Mouse (Mus musculus): ENCODE results near the gene Mybphl. TPM values are rescaled to one million over a fixed set of nuclear protein-coding genes. Genes with fewer than 3 reads are reported as not detected.

Mybphl gene
- polyA plus RNA-seq, 1 experiment from 2014 or later: 40.7 TPM

GRCm38 (mm10) chr3:108411026-108411753, 46.5 kb downstream of the Mybphl start:
- peak overlapping the region; percentile 36; the same call in 1 of the 2 replicates for H3K27ac ChIP-seq (replicated peaks)
- peaks cover 19% of the 10 kb centered on the region for H3K27me3 ChIP-seq (replicated peaks)
- no peak for ATAC-seq (ENCODE audit: extremely low read depth, insufficient number of reproducible peaks, low FRiP score, low TSS enrichment)
- no peak overlapping the region for H3K4me2 ChIP-seq
- no peak overlapping the region for H3K4me3 ChIP-seq
- WGBS: 49% methylated on average over 5 of the region's 5 CpGs
- H3K36me3 ChIP-seq: peaks cover 22% of the 10 kb centered on the region
- H3K4me1 ChIP-seq: peaks cover 21% of the 10 kb centered on the region
- H3K9ac ChIP-seq: peak overlapping the region; percentile 50; the same call in 1 of the 2 replicates
- peaks cover 14% of the 10 kb centered on the region for H3K9me3 ChIP-seq

- 62% methylated on average over 8 of the region's 8 CpGs for WGBS
- H3K4me1 ChIP-seq: peaks cover 23% of the 10 kb centered on the region
- H3K9ac ChIP-seq: peak overlapping the region; percentile 50; the same call in 1 of the 2 replicates
- peak overlapping the region; percentile 36; the same call in 1 of the 2 replicates for H3K27ac ChIP-seq (replicated peaks)
- no peak overlapping the region for H3K4me2 ChIP-seq
- H3K4me3 ChIP-seq: no peak overlapping the region
- H3K9me3 ChIP-seq: peaks cover 14% of the 10 kb centered on the region
- H3K36me3 ChIP-seq: peaks cover 19% of the 10 kb centered on the region
- ATAC-seq (ENCODE audit: extremely low read depth, insufficient number of reproducible peaks, low FRiP score, low TSS enrichment): no peak
- H3K27me3 ChIP-seq (replicated peaks): peaks cover 25% of the 10 kb centered on the region
These were observed 47.0 kb downstream of the Mybphl start for GRCm38 (mm10) chr3:108411754-108412121.

- Histone ChIP-seq H3K9ac (no peak overlapping the region), H3K36me3 (peaks cover 19% of the 10 kb centered on the region), H3K4me1 (peaks cover 23% of the 10 kb centered on the region), H3K4me3 (no peak overlapping the region), H3K27me3 (replicated peaks) (peaks cover 39% of the 10 kb centered on the region), H3K9me3 (peaks cover 14% of the 10 kb centered on the region), H3K4me2 (no peak overlapping the region), H3K27ac (replicated peaks) (no peak overlapping the region)
- no peak for ATAC-seq (ENCODE audit: extremely low read depth, insufficient number of reproducible peaks, low FRiP score, low TSS enrichment)
- 91% methylated on average over 35 of the region's 35 CpGs for whole genome bisulfite sequencing
These were observed 49.1 kb downstream of the Mybphl start for GRCm38 (mm10) chr3:108413634-108414360.

- H3K4me2 ChIP-seq: peak within 1 kb of the TSS; percentile 100
- H3K9me3 ChIP-seq: peaks cover 14% of the 10 kb centered on the region
- H3K27ac ChIP-seq (replicated peaks): no peak within 1 kb of the TSS
- H3K4me3 ChIP-seq: peak within 1 kb of the TSS; percentile 79
- peaks cover 23% of the 10 kb centered on the region for H3K4me1 ChIP-seq
- peak within 1 kb of the TSS; percentile 87 for H3K9ac ChIP-seq
- H3K27me3 ChIP-seq (replicated peaks): peaks cover 47% of the 10 kb centered on the region
- no peak for ATAC-seq (ENCODE audit: extremely low read depth, insufficient number of reproducible peaks, low FRiP score, low TSS enrichment)
- 6% methylated on average over 57 of the region's 67 CpGs for WGBS
- peaks cover 19% of the 10 kb centered on the region for H3K36me3 ChIP-seq
These were observed 50.4 kb downstream of the Mybphl start, which contains the start of gene Celsr2 for GRCm38 (mm10) chr3:108414857-108415830. Gene Celsr2, minus strand, starts transcription at chr3:108415552.

- peak; percentile 60; the same call in 1 of the 2 replicates for ATAC-seq (ENCODE audit: extremely low read depth, insufficient number of reproducible peaks, low FRiP score, low TSS enrichment)
- Histone ChIP-seq H3K36me3 (peaks cover 19% of the 10 kb centered on the region), H3K9me3 (peaks cover 14% of the 10 kb centered on the region), H3K4me2 (peak overlapping the region; percentile 100), H3K27me3 (replicated peaks) (peaks cover 47% of the 10 kb centered on the region), H3K4me1 (peaks cover 22% of the 10 kb centered on the region), H3K4me3 (peak overlapping the region; percentile 79), H3K9ac (peak overlapping the region; percentile 87), H3K27ac (replicated peaks) (no peak overlapping the region)
- WGBS: under 1% methylated on average over 48 of the region's 48 CpGs
These were observed 51.1 kb downstream of the Mybphl start for GRCm38 (mm10) chr3:108415831-108416223.

- peak overlapping the region; percentile 19; the same call in 1 of the 2 replicates for H3K9ac ChIP-seq
- no peak overlapping the region for H3K4me3 ChIP-seq
- ATAC-seq (ENCODE audit: extremely low read depth, insufficient number of reproducible peaks, low FRiP score, low TSS enrichment): no peak
- WGBS: 36% methylated on average over 6 of the region's 6 CpGs
- peaks cover 20% of the 10 kb centered on the region for H3K27me3 ChIP-seq (replicated peaks)
- no peaks in the 10 kb centered on the region for H3K9me3 ChIP-seq
- peaks cover 17% of the 10 kb centered on the region for H3K4me1 ChIP-seq
- H3K27ac ChIP-seq (replicated peaks): no peak overlapping the region
- H3K36me3 ChIP-seq: peaks cover 34% of the 10 kb centered on the region
- H3K4me2 ChIP-seq: no peak overlapping the region
These were observed 58.3 kb downstream of the Mybphl start for GRCm38 (mm10) chr3:108423006-108423405.

- Histone ChIP-seq H3K9me3 (no peaks in the 10 kb centered on the region), H3K4me3 (peak overlapping the region; percentile 20), H3K36me3 (peaks cover 45% of the 10 kb centered on the region), H3K4me1 (peaks cover 17% of the 10 kb centered on the region), H3K4me2 (peak overlapping the region; percentile 62), H3K9ac (peak overlapping the region; percentile 48; the same call in 1 of the 2 replicates), H3K27ac (replicated peaks) (no peak overlapping the region), H3K27me3 (replicated peaks) (peaks cover 9% of the 10 kb centered on the region; the same call in 1 of the 2 replicates)
- ATAC-seq (ENCODE audit: extremely low read depth, insufficient number of reproducible peaks, low FRiP score, low TSS enrichment): peak; percentile 67; the same call in 1 of the 2 replicates
- 17% methylated on average over 11 of the region's 11 CpGs for WGBS
These were observed 59.4 kb downstream of the Mybphl start for GRCm38 (mm10) chr3:108423844-108424801.

- Histone ChIP-seq H3K9me3 (no peaks in the 10 kb centered on the region), H3K27me3 (replicated peaks) (peaks cover 5% of the 10 kb centered on the region; the same call in 1 of the 2 replicates), H3K4me3 (no peak overlapping the region), H3K4me1 (peaks cover 17% of the 10 kb centered on the region), H3K9ac (no peak overlapping the region), H3K27ac (replicated peaks) (no peak overlapping the region), H3K4me2 (no peak overlapping the region), H3K36me3 (peaks cover 55% of the 10 kb centered on the region)
- 83% methylated on average over 7 of the region's 7 CpGs for WGBS
- no peak for ATAC-seq (ENCODE audit: extremely low read depth, insufficient number of reproducible peaks, low FRiP score, low TSS enrichment)
These were observed 60.4 kb downstream of the Mybphl start for GRCm38 (mm10) chr3:108424944-108425623.

- Histone ChIP-seq H3K4me2 (no peak overlapping the region), H3K9me3 (no peaks in the 10 kb centered on the region), H3K4me3 (no peak overlapping the region), H3K4me1 (peaks cover 17% of the 10 kb centered on the region), H3K27ac (replicated peaks) (no peak overlapping the region), H3K27me3 (replicated peaks) (peaks cover 5% of the 10 kb centered on the region; the same call in 1 of the 2 replicates), H3K36me3 (peaks cover 58% of the 10 kb centered on the region), H3K9ac (no peak overlapping the region)
- WGBS: 86% methylated on average over 6 of the region's 6 CpGs
- no peak for ATAC-seq (ENCODE audit: extremely low read depth, insufficient number of reproducible peaks, low FRiP score, low TSS enrichment)
These were observed 60.9 kb downstream of the Mybphl start for GRCm38 (mm10) chr3:108425624-108426018.
